Mouse (Mus musculus): ENCODE data around the gene Sec61b. TPM values are rescaled to one million over a fixed set of nuclear protein-coding genes. Genes with fewer than 3 reads are reported as not detected.

The Sec61b gene
- 10 to 100 TPM; 56.2 to 57.2 TPM for total RNA-seq (2021)
- long read RNA-seq, experiment 1, transcript Sec61b-201 (4 exons, 564 nt): major isoform, 26 of 28 reads
- long read RNA-seq, experiment 1, partial matches to known transcripts: 1 of 28 reads
- long read RNA-seq, experiment 1, other reads (novel, unspliced or antisense): 0 of 28 reads
- long read RNA-seq, experiment 2, transcript Sec61b-201 (4 exons, 564 nt): major isoform, 18 of 26 reads
- long read RNA-seq, experiment 2, partial matches to known transcripts: 6 of 26 reads
- long read RNA-seq, experiment 2, other reads (novel, unspliced or antisense): 1 of 26 reads

DNA sequence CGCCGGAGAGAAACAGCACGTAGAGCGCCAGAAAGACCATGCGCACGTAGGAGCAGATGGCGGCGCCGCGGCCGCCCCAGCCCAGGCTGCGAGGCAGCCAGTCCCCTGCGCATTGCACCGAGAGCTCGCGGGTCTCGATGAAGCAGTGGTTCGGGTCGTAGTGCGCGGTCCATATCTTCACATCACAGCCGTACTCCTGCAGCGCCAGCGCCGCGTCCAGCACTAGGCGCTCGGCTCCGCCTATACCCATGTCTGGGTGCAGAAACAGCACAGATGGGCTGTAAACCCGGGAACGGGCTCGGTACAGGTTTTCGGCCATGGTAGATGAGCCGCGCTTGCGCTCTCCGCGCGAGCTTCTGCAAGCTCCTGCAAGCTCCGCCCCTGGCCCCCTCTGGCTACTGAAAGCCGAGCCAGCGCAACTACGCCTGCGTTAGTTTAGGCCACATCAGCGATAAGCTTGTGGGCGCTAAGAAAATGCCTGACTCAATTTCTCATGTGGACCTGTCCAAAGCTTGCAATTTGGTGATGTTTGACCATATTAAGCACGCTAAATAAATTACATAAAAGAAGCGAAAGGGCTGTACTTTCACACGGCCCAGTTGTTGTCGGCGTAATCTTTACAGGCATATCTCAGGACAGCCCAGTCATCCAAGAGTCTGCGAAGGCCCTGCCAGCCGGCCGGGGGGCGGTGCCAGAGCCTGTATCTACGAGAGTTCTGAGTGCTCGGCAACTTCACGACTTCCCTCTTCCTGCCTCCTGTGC is at the start of gene Sec61b, which contains the start of gene Alg2:
Sec61b (plus strand) TSS at position 691 of the 762 bp plus-strand sequence.
Alg2 (minus strand) TSS at position 366 of the 762 bp plus-strand sequence.
- peak; percentile 94 for DNase-seq

DNA sequence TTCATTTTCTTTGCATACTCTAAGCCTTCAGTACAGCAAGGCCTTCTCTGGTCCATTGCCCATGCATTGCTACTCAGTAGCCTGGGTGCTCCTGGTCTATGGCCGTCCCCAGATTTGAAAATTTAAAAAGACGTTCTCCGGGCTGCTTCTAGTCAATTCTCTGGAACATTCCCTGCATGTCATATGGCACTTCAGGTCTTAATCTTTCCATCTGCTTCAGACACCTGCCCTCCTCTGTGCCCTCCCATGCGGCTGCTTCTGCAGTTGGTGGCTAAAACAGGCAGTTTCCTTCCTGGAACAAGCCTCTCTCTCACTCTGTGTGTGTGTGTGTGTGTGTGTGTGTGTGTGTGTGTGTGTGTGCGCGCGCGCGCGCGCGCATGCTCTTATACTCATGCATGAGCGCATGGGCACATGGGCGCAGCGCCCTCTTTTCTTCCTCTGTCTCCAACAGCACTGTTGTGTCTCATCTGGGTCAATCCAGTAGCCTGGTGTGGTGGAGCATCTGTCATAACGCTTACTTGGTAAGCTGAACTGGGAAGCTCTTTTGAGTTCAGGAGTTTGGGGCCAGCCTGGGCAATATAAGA is 49.1 kb upstream of the Sec61b start:
- DNase-seq: no peak

DNA sequence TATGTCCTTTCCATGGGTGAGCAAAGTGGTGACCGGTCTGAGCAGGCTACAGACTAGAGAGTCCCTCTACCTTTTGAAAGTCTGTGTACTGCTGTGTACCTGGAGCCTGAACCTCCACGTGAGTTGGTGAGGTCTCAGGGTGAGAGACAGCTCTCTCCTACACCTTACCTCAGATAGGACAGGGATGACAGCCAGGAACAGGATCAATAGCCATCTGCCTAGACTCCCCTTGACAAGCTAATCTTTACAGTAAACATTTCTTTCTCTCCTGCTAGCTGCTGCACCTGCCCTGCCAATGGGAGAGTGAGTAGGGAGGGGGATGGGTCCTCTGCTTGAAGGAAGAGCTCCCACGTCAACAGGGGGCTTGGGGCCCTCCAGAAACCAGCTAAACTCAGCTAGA is 46.9 kb upstream of the Sec61b start:
- DNase-seq: no peak

DNA sequence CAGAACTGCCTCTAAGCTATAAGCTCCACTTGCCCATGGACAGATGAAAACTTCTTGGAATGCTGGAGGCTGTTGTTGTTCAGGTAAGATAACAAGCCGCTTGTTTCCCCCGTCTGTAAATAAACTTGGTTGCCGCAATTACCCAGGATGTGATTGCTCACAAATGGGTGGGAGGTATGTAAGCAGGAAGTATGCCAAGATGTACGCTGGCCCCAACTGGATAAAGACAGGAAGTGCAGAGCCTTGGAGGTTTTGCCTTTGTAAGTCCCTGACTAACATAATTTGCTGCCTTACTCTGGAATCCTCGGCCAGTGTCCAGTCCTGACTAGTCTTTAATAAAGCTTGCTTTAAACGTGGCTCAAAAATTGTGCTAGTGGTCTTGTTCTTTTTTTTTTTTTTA is 43.9 kb upstream of the Sec61b start:
- DNase-seq: no peak

DNA sequence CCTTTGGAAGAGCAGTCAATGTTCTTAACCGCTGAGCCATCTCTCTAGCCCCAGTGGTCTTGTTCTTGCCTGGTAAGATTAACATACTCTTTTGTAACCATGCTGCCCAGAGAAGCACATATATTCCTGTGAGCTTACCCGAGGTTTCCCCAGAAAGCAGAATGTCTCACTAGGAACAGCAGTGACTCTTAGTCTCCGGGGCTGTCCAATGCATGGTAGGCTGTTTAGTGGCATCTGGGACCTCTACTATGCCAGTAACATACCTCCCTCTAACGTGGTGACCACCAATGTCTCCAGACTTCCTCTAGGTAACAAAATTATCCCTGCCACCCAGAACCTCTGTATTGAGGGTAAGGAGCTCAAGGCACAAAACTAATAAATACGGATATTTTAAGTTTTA is 43.4 kb upstream of the Sec61b start:
- DNase-seq: no peak

DNA sequence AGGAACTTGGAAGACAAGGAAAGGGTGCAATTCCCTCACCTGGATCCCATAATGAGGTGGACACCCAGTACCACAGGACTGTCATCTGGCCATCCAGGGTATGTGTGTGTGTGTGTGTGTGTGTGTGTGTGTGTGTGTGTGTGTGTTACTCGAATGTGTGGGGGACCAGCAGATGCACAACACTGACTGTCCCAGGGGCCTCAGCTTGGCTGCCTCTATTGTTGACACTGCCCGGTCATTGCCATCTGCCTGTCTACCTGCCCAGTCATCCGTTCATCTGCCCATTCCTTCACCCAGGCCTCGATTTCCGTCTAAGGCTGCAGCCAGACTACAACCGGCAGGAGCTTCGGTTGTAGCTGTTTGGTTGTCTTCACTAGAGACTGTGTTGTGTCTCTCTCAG is 41.7 kb upstream of the Sec61b start:
- no peak for DNase-seq

DNA sequence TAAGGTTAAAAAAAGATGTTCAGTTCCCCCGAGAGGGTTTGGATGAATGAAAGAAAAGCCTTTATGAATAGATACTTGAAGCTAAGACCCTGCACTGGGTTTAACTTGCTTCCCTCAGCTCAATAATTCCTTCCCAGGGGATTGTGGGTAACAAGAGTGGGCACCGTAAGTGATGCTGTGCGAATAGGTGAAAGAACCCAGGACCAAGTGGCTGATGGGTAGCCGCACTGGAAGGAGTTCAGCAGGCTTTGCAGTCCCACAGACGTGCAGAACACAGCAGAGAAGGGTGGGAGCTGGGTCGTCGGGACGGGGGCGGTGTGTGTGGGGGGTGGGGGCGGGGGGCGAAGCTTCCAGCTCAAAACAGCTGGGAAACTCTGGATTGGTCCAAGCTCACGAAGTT is 39.3 kb upstream of the Sec61b start:
- no peak for DNase-seq

DNA sequence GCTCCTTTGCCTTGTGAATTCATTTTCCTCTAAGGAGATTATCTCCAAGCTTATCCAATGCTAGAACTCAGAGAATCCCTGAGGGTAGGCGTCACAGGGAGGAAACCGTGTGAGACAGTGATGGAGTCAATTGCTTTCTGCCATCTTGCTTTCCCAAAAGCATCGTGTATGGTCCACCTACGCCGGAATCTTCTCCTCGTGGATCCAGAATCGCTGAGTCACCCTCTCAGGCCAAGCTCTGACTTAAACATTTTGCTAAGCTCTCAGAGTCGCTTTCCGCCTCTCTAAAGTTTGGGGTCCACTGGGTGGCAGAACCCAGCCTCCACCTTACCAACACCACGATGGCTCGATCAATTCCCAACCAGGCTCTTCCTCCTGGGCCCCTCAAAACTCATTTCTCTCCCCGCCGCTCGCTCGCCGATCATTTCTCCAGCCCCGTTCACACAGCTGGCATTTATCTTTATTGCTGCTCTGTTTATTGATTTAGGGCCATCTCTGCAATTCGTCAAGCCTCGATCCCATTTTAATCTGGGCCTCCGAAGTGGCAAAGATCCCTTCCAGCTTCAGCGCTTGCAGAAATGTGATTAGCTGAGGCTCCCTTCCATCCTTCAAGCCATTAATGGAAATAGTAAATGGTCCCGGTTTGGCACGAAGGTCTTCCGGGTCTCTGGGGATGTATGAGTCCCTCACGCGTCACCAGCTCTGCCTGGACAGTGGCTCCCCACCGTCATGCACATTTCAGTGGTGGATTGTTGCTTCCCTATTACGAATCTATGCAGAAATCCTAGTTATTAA is 38.7 kb upstream of the Sec61b start:
- DNase-seq: no peak

DNA sequence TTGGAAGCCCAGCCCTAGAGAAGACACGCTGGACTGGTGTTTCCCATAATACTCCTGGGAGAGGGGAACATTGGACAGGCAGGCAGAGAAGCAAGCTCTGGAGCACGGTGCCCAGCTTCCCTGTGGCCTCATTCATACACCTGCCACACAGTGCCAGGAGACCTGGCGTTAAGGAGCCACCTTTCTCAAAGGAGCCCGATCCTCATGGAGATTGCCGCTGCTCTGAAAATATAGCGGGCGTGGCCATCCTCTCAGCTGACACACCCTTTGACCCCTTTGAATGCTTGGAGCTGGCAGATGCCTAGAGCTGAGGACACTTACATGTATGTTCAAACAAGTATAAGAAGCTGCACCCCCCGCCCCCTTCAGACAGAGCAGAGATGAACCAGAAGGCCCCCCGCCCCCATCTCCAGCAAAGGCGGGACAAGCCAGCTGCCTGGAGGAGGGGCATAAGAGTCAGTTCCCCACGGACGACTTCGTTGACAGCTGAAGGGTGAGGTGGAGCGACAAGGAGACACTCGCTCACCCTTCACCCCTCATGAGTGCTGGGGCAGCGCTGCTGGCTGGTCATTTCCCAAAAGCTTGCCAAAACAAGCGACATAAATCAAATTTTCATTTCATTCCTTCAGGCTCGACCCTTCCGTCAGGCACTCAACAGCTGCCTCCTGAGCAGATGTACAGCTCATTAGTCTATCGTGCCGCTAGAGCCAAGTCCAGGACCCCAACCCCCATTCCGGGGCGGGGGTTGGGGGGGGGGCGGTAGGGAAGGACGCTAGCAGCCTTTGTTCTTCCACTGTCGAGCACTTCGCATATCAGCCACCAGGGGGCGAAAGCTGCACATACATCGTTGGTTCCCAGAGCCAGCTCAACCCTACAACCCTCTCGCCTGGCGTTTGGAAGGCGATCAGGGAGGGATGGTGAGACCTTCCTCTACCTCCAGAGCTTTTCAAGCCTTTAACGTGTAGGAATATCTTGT is 36.8 kb upstream of the Sec61b start:
- peak; percentile 82 for DNase-seq

DNA sequence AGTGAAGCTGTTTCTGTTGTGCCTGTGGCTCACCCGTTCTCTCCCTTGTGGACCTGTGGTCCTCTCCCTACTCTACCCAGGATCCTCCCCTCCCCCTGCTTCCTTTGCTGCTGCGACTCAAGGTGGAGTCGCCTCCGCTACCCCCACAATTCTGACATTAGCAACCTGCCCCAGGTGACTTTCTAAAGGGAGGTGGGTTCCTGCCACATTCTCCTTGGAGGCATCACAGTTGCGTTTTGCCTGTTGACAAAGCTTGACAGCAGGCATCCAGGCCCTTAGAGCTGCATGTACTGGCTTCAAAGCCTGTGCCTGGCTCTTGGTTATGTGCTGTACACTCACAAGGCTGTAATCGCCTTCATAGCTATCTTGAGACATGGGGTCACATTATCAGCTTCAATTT is 35.5 kb upstream of the Sec61b start:
- no peak for DNase-seq

DNA sequence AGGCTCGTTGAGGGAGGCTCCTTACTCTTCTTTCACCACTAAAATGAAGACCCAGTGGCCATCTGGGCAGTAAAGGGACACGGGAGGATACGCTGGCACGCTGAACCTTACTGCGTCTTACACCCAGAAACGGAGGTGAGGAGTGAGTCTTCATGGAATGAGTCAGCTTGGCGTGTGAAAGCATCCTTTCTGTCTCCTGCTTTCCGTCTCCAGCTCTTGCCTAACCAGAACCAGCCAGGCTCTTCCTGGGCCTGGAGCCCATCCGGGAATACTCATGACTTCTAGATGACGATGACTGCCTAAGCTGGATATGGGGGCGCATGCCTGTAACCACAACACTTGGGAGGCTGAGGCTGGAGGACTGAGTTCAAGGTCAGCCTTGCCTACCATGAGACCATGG is 33.5 kb upstream of the Sec61b start:
- no peak for DNase-seq

DNA sequence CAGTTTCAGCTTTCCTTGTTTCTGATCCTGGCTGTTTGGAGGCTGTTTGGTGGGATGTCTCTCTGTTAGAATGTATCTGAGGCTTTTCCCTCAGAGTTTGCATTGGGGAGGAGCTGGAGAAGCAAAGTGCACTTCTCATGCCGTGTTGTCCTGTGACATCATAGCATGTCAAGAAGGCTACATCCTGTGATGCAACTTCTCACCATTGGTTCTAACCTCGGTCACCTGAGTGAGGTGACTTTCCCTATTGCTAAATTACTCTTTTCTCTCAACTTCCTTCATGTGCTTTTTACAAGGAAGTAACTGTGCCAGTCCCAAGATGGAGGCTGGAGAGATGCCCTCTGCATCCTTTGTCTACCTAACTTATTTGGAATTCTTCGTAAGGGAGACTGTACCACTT is 25.9 kb upstream of the Sec61b start:
- no peak for DNase-seq

DNA sequence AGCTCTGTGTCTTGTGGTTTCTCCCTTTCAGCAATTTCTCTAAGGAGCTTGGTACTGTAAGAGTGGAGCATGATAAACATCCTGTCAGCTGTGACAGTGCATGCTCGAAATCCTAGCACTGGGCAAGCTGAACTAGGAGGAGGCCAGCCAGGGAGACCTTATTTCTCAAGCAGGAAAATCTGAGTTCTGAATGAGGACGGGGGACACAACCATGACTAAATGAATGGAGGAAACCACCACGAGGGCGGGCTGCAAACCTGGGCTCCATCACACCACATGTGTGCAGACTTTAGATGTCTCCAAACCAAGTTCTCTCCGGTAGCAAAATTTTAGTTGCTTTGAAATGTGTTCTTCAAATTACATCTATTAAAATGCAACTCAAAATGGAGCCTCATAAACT is 25.3 kb upstream of the Sec61b start:
- DNase-seq: no peak

DNA sequence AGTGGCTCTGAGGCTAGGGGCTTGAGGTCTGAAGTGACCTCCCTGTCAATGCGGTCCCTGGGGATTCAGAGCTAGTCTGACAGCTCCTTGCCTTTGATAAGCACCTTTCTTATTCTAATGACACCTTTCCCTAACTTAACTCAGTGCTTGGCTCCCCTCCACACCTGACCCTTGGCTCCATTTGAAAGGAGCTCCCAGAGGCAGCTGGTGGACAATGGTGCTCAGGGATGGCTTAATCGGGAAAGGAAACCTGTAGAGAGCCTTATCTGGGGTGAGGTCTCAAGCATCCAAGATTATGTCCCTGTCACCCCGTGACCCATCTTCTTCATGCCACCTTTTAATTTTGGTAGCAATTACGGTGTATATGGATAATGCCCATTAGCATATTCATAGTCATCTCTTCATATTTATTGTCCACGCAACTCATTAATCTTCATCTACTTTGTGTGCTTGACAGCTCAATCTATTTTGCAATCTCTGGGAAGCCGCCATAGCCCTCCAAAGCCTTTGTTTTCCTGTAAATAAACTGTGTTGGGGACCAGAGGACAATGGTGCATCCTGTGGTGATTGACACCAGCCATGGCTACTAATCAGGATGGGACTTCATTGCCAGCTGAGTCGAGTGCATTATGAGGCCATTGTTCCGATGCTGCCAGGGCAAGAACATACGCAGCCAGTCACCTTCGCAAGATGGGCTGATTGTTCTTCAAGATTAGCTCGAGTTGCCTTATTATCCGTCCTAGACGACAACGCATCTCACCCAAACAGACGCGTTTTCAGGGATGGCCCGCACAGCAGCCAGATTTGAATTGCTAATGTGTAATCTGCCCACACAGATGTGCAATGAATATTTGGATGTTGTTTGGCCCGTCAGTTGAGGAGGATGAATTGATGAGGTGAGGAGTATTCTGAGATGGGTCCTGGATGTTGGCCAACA is 24.6 kb upstream of the Sec61b start:
- no peak for DNase-seq

DNA sequence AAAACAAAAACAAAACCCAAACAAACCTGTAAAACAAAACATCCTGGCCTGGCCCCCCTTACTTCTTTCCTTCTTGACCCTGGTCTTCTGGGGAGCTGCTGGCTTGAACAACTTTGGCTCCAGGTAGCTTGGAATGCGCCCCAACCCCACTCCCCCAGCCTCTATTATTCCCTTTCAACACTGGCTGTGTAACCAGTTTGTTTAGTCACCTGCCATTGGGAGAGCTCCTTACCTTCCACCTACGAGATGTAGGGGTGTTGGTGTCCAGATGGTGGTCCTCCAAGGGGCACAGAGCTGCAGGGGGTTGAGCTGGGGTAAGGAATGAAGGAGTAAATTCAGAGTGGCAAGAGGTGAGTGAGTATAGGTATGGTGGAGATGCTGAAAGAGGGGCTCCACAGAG is 7.3 kb upstream of the Sec61b start:
- no peak for DNase-seq

DNA sequence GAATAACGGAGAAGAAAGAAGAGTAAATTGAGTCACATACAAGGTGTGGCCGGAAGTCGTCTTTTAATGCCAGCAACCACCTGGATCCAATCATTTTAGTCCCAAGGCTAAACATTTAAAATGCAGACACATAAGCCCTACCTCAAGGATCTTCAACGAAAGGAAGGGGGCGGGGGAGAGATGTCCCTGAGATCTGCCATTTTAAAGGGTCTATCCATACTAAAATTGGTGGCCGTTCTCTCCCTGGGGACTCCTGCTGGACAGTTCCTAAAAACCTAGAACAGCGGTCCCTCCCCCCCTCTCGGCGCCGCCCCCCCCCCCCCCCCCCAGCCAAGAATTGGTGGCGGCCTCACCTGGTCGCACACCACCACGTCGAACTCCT is 881 bp upstream of the Sec61b start:
- DNase-seq: no peak

DNA sequence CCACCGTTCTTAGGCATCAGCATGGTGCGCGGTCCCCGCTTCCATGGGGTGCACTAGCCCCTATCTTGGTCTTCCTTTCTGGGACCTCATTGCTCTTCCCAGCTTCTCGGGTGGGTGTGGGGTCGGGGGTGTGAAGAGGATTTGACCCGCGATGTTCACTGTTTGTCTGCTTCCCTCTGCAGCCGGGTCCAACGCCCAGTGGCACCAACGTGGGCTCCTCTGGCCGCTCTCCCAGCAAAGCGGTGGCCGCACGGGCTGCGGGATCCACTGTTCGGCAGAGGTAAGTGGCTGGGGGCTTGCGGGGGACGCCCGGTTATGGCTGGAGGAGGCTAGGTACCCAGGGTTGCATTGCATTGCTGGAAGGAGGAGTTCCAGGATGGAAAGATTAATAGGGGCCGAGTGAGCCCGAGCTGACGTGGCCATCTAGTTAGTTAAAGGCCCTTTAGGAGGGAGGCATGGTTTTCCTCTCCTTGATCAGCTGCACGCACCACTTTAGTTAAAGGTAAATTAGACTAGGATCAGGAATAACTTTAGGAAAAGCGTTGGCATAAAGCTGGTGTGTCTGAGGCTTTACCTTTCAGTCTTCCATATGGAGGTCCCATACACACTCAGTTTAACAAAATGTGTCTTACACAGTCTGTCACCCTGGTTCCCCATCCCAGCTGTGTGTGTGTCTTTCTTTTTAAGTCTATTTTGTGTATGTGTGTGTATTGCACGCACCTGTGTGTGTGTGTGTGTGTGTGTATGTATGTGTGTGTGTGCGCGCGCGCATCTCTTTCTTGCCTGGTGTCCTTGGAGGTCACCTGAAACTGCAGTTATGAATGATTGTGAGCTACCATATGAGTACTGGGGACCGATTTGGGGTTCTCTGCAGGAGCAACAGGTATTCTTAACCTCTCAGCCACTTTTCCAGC is 529 bp downstream of the Sec61b start:
- no peak for DNase-seq

DNA sequence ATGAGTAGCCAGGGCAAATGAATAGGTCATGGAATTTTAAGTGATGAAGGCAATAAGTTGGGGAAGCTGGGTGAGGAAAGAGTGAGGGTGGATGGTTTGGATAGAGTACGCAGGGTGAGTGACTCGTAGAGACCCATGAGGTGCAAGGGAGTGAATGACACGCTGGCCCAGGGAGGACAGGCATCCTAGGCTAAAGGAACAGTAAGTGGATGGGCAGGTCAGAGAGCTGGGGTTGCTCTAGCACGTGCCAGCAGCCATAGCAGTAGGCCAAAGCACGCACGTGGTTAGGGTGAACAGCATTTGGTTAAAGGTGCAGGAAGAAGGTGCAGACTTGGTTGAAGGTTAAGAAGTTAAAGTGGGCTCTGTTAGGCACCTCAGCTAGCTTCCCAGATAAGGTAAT is 3.1 kb downstream of the Sec61b start:
- DNase-seq: no peak

DNA sequence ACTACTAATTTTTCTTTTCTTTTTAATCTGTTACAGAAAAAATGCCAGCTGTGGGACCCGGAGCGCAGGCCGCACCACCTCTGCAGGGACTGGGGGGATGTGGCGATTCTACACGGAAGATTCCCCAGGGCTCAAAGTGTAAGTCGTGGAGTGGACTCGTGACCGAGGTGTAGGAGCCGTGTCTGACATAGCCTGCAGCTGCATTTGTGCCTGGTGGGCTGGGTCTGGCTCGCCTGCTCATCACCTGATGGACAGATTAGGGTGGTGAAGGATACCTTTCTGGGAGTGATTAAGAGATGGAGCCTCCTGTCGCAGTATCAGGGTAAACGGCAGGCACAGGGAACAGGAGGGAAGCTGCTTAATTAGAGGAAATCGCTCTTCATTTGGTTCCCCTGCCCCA is 5.6 kb downstream of the Sec61b start:
- no peak for DNase-seq
